ENCODE assay signal across 31 mouse cellular contexts in the genomic region with DNA sequence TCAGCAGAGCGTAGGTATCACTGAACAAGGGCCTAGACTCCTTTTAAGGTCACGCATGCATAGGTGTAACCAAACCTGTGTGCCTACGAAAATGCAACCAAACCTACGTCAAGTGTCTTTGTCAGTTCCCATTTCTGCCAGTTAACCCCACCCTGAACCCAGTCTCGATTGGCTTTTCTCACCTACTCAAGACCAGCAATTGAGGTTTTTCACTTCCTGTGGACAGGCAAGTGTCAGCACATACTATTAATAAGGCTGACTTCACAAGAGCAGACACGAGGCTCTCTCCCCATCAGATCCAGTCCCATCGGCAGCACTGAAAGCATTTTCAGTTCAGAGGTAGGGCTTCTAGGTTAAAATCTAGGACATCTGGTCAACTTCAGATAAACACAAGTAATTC. TPM values are rescaled to one million over a fixed set of nuclear protein-coding genes. Genes with fewer than 3 reads are reported as not detected.
DNase-seq lines count a peak whose midpoint lies in the region; ATAC-seq and TF ChIP-seq lines count a peak whose summit lies in the region.
"Had no signal": no experiment of that assay in that cellular context is flagged by ENCODE, and none has a peak within 500 bp of the region (broad histone marks: within the 10 kb centered on the region; RNA-seq: fewer than 3 reads in every experiment).

No protein-coding gene starts in this region.

- H3K9me3 ChIP-seq in midbrain, embryonic 11.5 days (ENCODE audit: control insufficient read depth, low read length), result no peaks in the 10 kb centered on the region; the same call in 1 of the 2 replicates
- no peaks in the 10 kb centered on the region for H3K9me3 ChIP-seq in midbrain, embryonic 15.5 days
- H3K9me3 ChIP-seq in CH12.LX (replicated peaks; ENCODE audit: low read length), result peaks cover 7% of the 10 kb centered on the region
- H3K9me3 ChIP-seq in hindbrain, embryonic 13.5 days, result no peaks in the 10 kb centered on the region
- no peaks in the 10 kb centered on the region for H3K9me3 ChIP-seq in neural tube, embryonic 15.5 days (replicated peaks)
- H3K9me3 ChIP-seq: forebrain, embryonic 12.5 days; forebrain, embryonic 15.5 days; heart, embryonic 10.5 days; hindbrain, embryonic 15.5 days had no signal

- TF ChIP-seq CTCF in CH12.LX (conservative IDR thresholded peaks at IDR 0.05 in 1 of 2, IDR thresholded peaks at IDR 0.05 in 1 of 2; ENCODE audit: low read depth in 2 of 2, low read length in 2 of 2), result no peak

- dilution Hi-C loops in CH12.LX (cut with MboI; ENCODE audit: extremely low pct_ligation_motif_present, extremely low pct_unique_long_range_greater_than_20kb, low sequenced_read_pairs), result no loop called here

- H3K27ac ChIP-seq in midbrain, embryonic 11.5 days (ENCODE audit: low read depth, low read length), result no peak overlapping the region
- no peak overlapping the region for H3K27ac ChIP-seq in midbrain, embryonic 15.5 days
- H3K27ac ChIP-seq in CH12.LX (ENCODE audit: insufficient read depth, low read depth), result no peak overlapping the region
- no peak overlapping the region for H3K27ac ChIP-seq in hindbrain, embryonic 13.5 days
- no peak overlapping the region for H3K27ac ChIP-seq in neural tube, embryonic 15.5 days (replicated peaks)
- H3K27ac ChIP-seq: embryonic facial prominence, embryonic 10.5 days; embryonic facial prominence, embryonic 13.5 days; forebrain, embryonic 12.5 days; forebrain, embryonic 15.5 days; heart, adult 2 months; heart, embryonic 10.5 days; heart, embryonic 13.5 days; hindbrain, embryonic 15.5 days had no signal

- no peaks in the 10 kb centered on the region for H3K4me1 ChIP-seq in midbrain, embryonic 11.5 days (ENCODE audit: control insufficient read depth, insufficient read depth, low read length)
- no peaks in the 10 kb centered on the region for H3K4me1 ChIP-seq in midbrain, embryonic 15.5 days
- H3K4me1 ChIP-seq in CH12.LX (ENCODE audit: control insufficient read depth in 1 of 2, insufficient read depth in 2 of 2), result peaks cover 7 to 23% of the 10 kb centered on the region in 2 experiments; a peak in 3 of 4 replicates
- 0 out of 2 replicates have a peak, but pooled peaks cover 4% of the 10 kb centered on the region for H3K4me1 ChIP-seq in hindbrain, embryonic 13.5 days (replicated peaks)
- H3K4me1 ChIP-seq in neural tube, embryonic 15.5 days, result no peaks in the 10 kb centered on the region
- H3K4me1 ChIP-seq: embryonic facial prominence, embryonic 10.5 days; forebrain, embryonic 12.5 days; heart, embryonic 13.5 days had no signal

- DNase-seq in midbrain, embryonic 11.5 days (ENCODE audit: low spot score, missing footprints), result peak; percentile 10
- peak; percentile 68 for DNase-seq in CH12.LX (ENCODE audit: extremely low read depth)
- no peak for DNase-seq in spleen, postnatal 14 days (ENCODE audit: low spot score in 2 of 2)
- DNase-seq: adrenal gland, adult 2 months; adrenal gland, postnatal 14 days; cerebellum, adult 11 months; cerebellum, adult 2 months; cerebellum, adult 9-11 months; cerebellum, postnatal 25 days; embryo, embryonic 11 days; gastrocnemius, postnatal 10 days; gastrocnemius, postnatal 36 days; heart, adult 2 months; heart, postnatal 14 days; heart, postnatal 4 days; kidney, adult 11 months had no signal

- H3K9ac ChIP-seq in midbrain, embryonic 11.5 days (ENCODE audit: low read length), result no peak overlapping the region
- H3K9ac ChIP-seq in midbrain, embryonic 15.5 days, result no peak overlapping the region
- H3K9ac ChIP-seq in CH12.LX (ENCODE audit: insufficient read depth, low read depth), result no peak overlapping the region
- H3K9ac ChIP-seq in hindbrain, embryonic 13.5 days, result no peak overlapping the region
- H3K9ac ChIP-seq in neural tube, embryonic 15.5 days (replicated peaks), result no peak overlapping the region
- H3K9ac ChIP-seq: embryonic facial prominence, embryonic 13.5 days; forebrain, embryonic 12.5 days; forebrain, embryonic 15.5 days; heart, embryonic 13.5 days; hindbrain, embryonic 15.5 days had no signal

- ATAC-seq in midbrain, embryonic 11.5 days (ENCODE audit: low FRiP score), result no peak
- no peak for ATAC-seq in midbrain, embryonic 15.5 days (replicated peaks)
- peak; percentile 54; the same call in 1 of the 2 replicates for ATAC-seq in megakaryocyte, adult 5-6 weeks (ENCODE audit: poor library complexity, severe bottlenecking)
- ATAC-seq in hindbrain, embryonic 13.5 days (ENCODE audit: low FRiP score), result no peak
- no peak for ATAC-seq in neural tube, embryonic 15.5 days (ENCODE audit: low FRiP score)
- ATAC-seq: forebrain, embryonic 15.5 days; Patski had no signal

- H3K4me2 ChIP-seq in midbrain, embryonic 11.5 days, result no peak overlapping the region
- no peak overlapping the region for H3K4me2 ChIP-seq in midbrain, embryonic 15.5 days
- H3K4me2 ChIP-seq in CH12.LX (ENCODE audit: insufficient read depth, low read depth, poor library complexity, severe bottlenecking), result no peak overlapping the region
- H3K4me2 ChIP-seq in hindbrain, embryonic 13.5 days, result no peak overlapping the region
- H3K4me2 ChIP-seq in neural tube, embryonic 15.5 days, result no peak overlapping the region
- H3K4me2 ChIP-seq: embryonic facial prominence, embryonic 13.5 days; forebrain, embryonic 12.5 days; forebrain, embryonic 15.5 days; heart, embryonic 13.5 days; hindbrain, embryonic 15.5 days had no signal

- TF ChIP-seq POLR2A in CH12.LX (IDR thresholded peaks at IDR 0.05; ENCODE audit: low read depth, low read length), result no peak

- TF ChIP-seq EP300 in CH12.LX (IDR thresholded peaks at IDR 0.05; ENCODE audit: low read length), result peak; percentile 55

- H3K79me2 ChIP-seq in CH12.LX (replicated peaks; ENCODE audit: control insufficient read depth, extremely low read depth, insufficient read depth, poor library complexity, severe bottlenecking), result no peaks in the 10 kb centered on the region

- WGBS in midbrain, embryonic 11.5 days, result 95% methylated on average over 7 of the region's 7 CpGs
- 95% methylated on average over 7 of the region's 7 CpGs for WGBS in midbrain, embryonic 15.5 days
- 92% methylated on average over 7 of the region's 7 CpGs for WGBS in hindbrain, embryonic 13.5 days
- 93% methylated on average over 7 of the region's 7 CpGs for WGBS in neural tube, embryonic 15.5 days

- no peaks in the 10 kb centered on the region for H3K27me3 ChIP-seq in midbrain, embryonic 11.5 days (ENCODE audit: control insufficient read depth, insufficient read depth, low read length)
- H3K27me3 ChIP-seq in midbrain, embryonic 15.5 days (replicated peaks), result no peaks in the 10 kb centered on the region
- peaks cover 2% of the 10 kb centered on the region for H3K27me3 ChIP-seq in CH12.LX (replicated peaks)
- H3K27me3 ChIP-seq in hindbrain, embryonic 13.5 days, result no peaks in the 10 kb centered on the region
- no peaks in the 10 kb centered on the region for H3K27me3 ChIP-seq in neural tube, embryonic 15.5 days (replicated peaks)
- H3K27me3 ChIP-seq: embryonic facial prominence, embryonic 13.5 days; forebrain, embryonic 12.5 days; forebrain, embryonic 15.5 days; heart, embryonic 13.5 days; hindbrain, embryonic 15.5 days; Patski had no signal

- H3K4me3 ChIP-seq in midbrain, embryonic 11.5 days (ENCODE audit: low read depth, low read length), result no peak overlapping the region
- H3K4me3 ChIP-seq in midbrain, embryonic 15.5 days, result no peak overlapping the region
- H3K4me3 ChIP-seq in CH12.LX (replicated peaks in 1 of 3; ENCODE audit: low read depth in 2 of 3, low read length in 2 of 3, poor library complexity in 1 of 3), result no peak overlapping the region
- H3K4me3 ChIP-seq in hindbrain, embryonic 13.5 days, result no peak overlapping the region
- H3K4me3 ChIP-seq in neural tube, embryonic 15.5 days (replicated peaks), result no peak overlapping the region
- H3K4me3 ChIP-seq: embryonic facial prominence, embryonic 10.5 days; embryonic facial prominence, embryonic 13.5 days; erythroblast, embryonic 14.5 days; forebrain, embryonic 12.5 days; forebrain, embryonic 15.5 days; heart, adult 2 months; heart, embryonic 10.5 days; heart, embryonic 13.5 days; hindbrain, embryonic 15.5 days had no signal

- H3K36me3 ChIP-seq in midbrain, embryonic 11.5 days (ENCODE audit: control insufficient read depth, insufficient read depth, low read length), result no peaks in the 10 kb centered on the region
- H3K36me3 ChIP-seq in midbrain, embryonic 15.5 days (replicated peaks), result no peaks in the 10 kb centered on the region
- H3K36me3 ChIP-seq in CH12.LX (replicated peaks in 1 of 2; ENCODE audit: control insufficient read depth in 1 of 2, insufficient read depth in 1 of 2, low read length in 1 of 2), result no peaks in the 10 kb centered on the region
- peaks cover 16% of the 10 kb centered on the region for H3K36me3 ChIP-seq in hindbrain, embryonic 13.5 days
- 0 out of 2 replicates have a peak, but pooled peaks cover 10% of the 10 kb centered on the region for H3K36me3 ChIP-seq in neural tube, embryonic 15.5 days
- H3K36me3 ChIP-seq: embryonic facial prominence, embryonic 10.5 days; embryonic facial prominence, embryonic 13.5 days; forebrain, embryonic 12.5 days; forebrain, embryonic 15.5 days; G1E; heart, embryonic 10.5 days; heart, embryonic 13.5 days had no signal

- in situ Hi-C loops in CH12.LX (cut with MboI; ENCODE audit: low pct_ligation_motif_present, low pct_unique_long_range_greater_than_20kb, low sequenced_read_pairs), result loop anchor here (25.0 kb wide), 1 partner anchor 602 kb away; no protein-coding TSS in a partner anchor

- TF ChIP-seq RAD21 in CH12.LX (IDR thresholded peaks at IDR 0.05; ENCODE audit: low read depth, low read length), result no peak

TF ChIP-seq in CH12.LX, 34 proteins besides CTCF, POLR2A, EP300 and RAD21 (continues in another document):
- no peak for TF ChIP-seq JUND (conservative IDR thresholded peaks at IDR 0.05; ENCODE audit: low read depth, low read length)
- TF ChIP-seq IRF4 (IDR thresholded peaks at IDR 0.05; ENCODE audit: low read depth, low read length), result peak; percentile 77
- no peak for TF ChIP-seq NELFE (IDR thresholded peaks at IDR 0.05; ENCODE audit: low read depth, low read length)
- peak; percentile 57; the same call in 1 of the 2 replicates for TF ChIP-seq MAX (IDR thresholded peaks at IDR 0.05; ENCODE audit: low read length)
- no peak for TF ChIP-seq E2F4 (IDR thresholded peaks at IDR 0.05; ENCODE audit: insufficient replicate concordance, low read depth, low read length)
- peak; percentile 29; the same call in 1 of the 2 replicates for TF ChIP-seq JUN (IDR thresholded peaks at IDR 0.05; ENCODE audit: insufficient read depth, low read depth, low read length)
- no peak for TF ChIP-seq TBP (conservative IDR thresholded peaks at IDR 0.05; ENCODE audit: low read depth, low read length)

RNA-seq across cellular contexts. Expression of gene Rgs9, which starts 37.4 kb away (rescaled TPM):
- polyA plus RNA-seq in midbrain, embryonic 11.5 days (2014; fragmentation: Nextera tagmentation; extraction: Ambion mirVana), result 1.6 and 1.7 TPM in 2 replicates
- polyA plus RNA-seq in midbrain, embryonic 15.5 days (2015; fragmentation: Nextera tagmentation; extraction: Ambion mirVana), result 14.5 and 16.0 TPM in 2 replicates
- total RNA-seq in CH12.LX (2012; rRNA removed), result 0.50 and 0.55 TPM in 2 replicates
- total RNA-seq in CH12.LX (2014; rRNA removed), result 1.1 and 1.2 TPM in 2 replicates
- polyA plus RNA-seq in CH12.LX (2012; ENCODE audit: insufficient read length, low read depth), result 1.3 and 1.4 TPM in 2 replicates
- 0.09 TPM in 1 of 2 replicates, not detected in the other for total RNA-seq in megakaryocyte, adult 5-6 weeks (2015)
- not detected in 2 replicates for total RNA-seq in megakaryocyte, adult 5-6 weeks (2017)
- polyA plus RNA-seq in hindbrain, embryonic 13.5 days (2015; fragmentation: Nextera tagmentation; extraction: Ambion mirVana), result 6.2 and 7.6 TPM in 2 replicates
- polyA plus RNA-seq in neural tube, embryonic 15.5 days (2015; fragmentation: Nextera tagmentation; extraction: Ambion mirVana), result 12.3 and 12.6 TPM in 2 replicates
- total RNA-seq: gastrocnemius, postnatal 36 days; granulocyte monocyte progenitor cell, adult 5-6 weeks had no signal
- polyA plus RNA-seq: erythroblast, embryonic 14.5 days; G1E had no signal

Comparison
In these comparisons a context has a peak if more than half of its experiments do, and no peak if none do; other contexts are left out.
1. DNase-seq: peak in midbrain, embryonic 11.5 days (single experiment) and CH12.LX (single experiment); none in spleen, postnatal 14 days (0 of 2).